Mouse (Mus musculus): ENCODE measurements at regions not wholly inside any gene's neighbourhood (a gene's known extent, or its start where the extent isn't known, plus 50 kb on each side); places are given as distances from the start of the nearest gene placed in this dataset.

- TF ChIP-seq POLR2A (IDR thresholded peaks at IDR 0.05; ENCODE audit: extremely low read depth, insufficient read depth, low read length) (no peak), CTCF (IDR thresholded peaks at IDR 0.05; ENCODE audit: low read depth, low read length) (no peak)
Observed at GRCm38 (mm10) chr8:90495943-90496371, 147.8 kb upstream of the Tox3 start.
